Mouse (Mus musculus) retina, postnatal 1 day (tissue): ENCODE measurements at regions not wholly inside any gene's neighbourhood (a gene's known extent, or its start where the extent isn't known, plus 50 kb on each side); places are given as distances from the start of the nearest gene placed in this dataset.
A peak's percentile ranks its signal among the peaks of the same experiment; 100 is the strongest.

ENCODE experiments used
- DNase-seq: peaks from one replicate; pipeline ENCODE4 v3.0.0-alpha.2; 2012

DNA sequence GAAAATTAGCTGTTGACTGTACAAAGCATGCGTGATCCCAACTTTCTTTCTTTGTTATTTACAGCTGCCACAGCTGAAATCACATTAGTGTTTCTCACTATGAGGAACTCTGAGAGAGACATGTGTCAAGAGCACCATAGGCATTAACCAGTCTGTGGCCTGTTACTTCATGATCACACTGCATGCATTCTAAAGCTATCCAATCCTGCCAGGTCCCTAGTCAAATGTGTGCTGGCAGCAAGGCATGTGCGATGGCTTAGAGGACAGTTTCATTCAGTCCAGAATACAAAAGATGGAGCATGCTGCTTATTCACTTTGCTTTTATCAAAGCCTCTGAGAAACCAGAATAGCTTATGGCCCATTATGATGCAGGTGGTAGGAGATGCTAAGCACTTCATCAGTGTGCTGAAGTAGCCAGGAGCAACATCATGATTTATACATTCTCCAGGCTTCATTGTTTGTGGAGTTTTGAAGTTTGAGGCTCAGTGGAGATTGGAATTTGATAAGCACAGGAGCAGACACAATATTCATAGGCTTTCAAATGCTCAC, 882.9 kb upstream of the Lrrn3 start:
- no peak for DNase-seq

- peak; percentile 82 for DNase-seq
Measured at GRCm38 (mm10) chr12:42338996-42339680, 852.9 kb upstream of the Lrrn3 start.

DNA sequence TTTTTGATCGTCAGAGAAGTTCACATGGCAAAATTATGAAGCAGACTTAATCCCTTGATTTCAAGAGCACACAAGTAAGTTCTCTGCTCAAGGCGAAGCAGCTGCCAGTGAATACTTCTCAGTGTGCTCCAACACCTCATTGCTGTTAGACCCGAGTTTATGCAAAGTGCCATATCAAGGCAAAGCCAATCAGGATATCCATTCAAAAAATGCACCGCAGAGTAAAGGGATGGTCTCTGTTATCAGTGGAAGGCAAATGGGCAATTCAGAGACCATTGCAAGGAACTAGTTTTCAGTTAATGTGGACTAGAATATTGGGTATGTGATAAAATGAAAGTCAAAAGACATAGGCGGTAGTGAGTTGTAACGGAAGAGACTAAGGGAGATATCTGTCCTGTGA, 820.2 kb upstream of the Lrrn3 start:
- DNase-seq = no peak

DNA sequence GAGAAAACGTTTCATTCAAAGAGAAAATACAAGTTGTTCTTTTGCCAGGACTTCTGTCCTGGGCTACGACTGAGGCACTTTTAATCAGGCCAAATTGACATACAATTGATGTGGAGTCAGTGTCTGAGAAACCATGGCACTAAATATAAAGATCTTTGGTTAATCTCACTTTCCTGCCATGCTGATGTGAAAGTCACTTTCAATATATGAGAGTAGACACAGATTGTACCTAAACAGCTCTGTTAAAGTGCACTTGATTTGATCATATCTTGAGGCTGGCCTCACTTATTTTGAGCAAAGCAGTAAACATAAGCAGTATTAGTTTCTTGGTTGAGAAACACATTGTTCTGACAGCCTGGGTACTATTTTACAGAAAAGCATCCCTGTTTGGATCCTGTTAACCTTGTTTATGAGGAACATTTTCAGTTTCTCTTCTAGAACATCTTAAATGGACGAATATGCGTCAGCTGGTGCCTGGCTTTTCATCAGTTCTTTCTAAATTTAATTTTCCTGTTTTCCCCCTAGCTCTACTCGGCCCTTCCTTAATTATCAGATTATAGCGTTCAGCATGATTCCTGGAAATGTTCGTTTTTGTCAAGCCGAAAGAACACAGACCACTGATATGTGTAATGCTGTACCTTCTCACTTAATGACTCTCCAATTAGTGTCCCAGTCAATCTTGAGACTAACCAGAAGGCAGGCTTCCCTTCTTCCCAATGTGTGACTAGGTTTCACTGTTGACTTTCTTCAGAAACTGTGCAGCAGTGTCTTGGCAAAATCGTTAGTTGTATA, 791.2 kb upstream of the Lrrn3 start:
- DNase-seq = no peak

GRCm38 (mm10) chr12:42250410-42250809, 764.2 kb upstream of the Lrrn3 start:
- no peak for DNase-seq

GRCm38 (mm10) chr12:42229235-42229634, 743.0 kb upstream of the Lrrn3 start:
- peak; percentile 11 for DNase-seq

- DNase-seq = no peak
Measured at GRCm38 (mm10) chr12:42181646-42182045, 695.4 kb upstream of the Lrrn3 start.

DNA sequence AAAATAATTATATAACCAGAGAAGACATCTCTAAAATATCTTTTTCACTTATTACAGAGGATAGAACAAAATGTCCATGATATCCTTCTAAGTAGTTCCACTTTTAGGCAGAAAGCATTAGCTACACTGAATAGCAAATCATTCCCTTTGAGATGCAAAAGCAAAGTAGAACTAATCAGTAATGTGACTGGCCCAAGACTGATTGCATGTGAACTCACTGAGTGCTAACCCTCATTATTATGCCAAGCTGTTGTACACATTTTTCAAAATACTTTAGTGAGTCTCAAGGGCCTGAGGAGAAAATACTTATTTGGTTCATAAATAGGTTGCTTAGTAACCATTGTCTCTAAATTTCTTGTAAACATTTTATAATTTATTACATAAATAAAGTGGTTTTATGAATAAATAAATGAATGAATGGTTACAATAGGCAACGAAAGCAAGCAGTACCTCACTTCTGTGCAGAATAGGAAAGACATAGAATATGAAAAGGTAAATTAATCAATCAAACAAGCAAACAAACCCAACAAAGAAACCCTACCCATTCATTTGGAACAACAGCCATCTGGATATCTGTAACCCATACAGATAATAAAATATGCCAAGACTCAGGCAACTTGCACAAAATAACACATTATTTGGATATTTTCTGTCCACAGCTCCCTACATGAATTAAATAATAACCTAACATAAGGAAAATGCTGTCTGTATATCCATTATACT, 693.9 kb upstream of the Lrrn3 start:
- no peak for DNase-seq

- no peak for DNase-seq
Measured at GRCm38 (mm10) chr12:42147971-42148370, 661.7 kb upstream of the Lrrn3 start.

DNA sequence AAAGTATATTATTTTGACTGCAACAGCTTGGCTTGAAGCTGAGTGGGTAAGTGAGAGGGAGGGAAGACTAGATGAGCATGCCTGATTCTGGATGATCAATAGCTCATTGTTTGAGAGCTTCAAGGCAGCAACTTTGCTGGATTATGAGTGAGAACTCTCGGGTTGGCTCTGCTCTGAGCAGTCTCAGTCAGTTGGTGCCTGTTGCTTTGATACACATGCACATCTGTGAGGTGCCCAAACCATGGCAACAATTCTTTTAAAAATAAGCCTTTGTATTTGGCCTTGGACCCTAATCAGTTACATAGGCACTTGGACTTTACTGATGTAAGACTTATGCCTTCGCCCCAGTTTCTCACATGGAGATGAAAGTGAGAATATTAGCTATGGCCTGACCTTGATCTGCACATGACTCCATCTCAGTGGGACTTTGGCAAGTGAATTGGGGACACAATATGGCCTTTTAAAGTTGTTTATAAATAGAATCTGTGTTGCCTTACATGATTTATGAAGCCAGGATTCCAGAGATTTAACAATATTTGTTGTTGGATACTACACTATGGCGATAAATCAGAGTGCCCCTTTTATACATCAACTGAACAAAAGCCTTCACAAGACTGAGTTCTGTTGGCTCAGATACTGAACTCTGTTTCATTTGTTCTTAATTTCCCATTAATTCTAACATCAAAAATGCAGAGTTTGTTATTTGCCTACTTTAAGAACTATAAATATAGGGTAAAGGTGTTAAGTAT, 652.6 kb upstream of the Lrrn3 start:
- DNase-seq = peak; percentile 16

- peak; percentile 12 for DNase-seq
Measured at GRCm38 (mm10) chr12:42138177-42138576, 651.9 kb upstream of the Lrrn3 start.

GRCm38 (mm10) chr12:42137764-42138163, 651.5 kb upstream of the Lrrn3 start:
- peak; percentile 12 for DNase-seq

DNA sequence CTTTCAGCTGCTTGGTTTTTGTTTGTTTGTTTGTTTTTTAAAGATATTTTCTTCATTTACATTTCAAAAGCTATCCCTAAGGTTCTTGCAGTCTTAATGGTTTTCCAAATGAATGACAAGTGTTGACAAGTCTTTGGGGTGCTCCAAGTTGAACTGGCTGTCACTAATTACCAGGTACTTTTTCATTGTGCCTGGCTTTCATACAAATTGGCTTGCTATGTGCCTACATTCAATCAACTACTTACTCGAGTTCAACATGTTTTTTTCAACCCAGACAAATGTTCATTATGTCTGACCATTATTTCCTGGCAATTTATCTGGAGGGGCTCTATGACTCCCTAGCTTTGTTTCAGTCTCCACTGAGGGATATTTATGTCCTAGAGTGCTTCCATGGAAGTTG, 614.0 kb upstream of the Lrrn3 start:
- no peak for DNase-seq

DNA sequence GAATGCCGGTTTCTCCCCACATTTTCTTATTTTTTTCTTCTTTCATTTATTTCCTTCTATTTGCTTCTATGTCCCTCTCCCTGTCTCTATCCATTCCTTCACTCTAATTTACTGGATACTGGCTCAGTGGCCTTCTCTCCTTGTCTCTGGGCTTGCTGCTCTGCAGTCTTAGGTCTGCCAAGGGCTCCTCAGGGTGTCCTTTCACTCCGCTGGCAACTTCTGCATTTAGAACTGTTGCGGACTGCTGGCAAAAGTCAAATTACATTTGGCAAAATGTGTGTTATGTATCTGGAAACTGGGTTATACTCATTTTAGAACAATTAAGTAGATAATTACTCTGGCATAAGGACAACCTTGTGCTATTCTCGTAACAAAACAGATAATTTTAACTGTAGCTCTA, 584.2 kb upstream of the Lrrn3 start:
- no peak for DNase-seq

DNA sequence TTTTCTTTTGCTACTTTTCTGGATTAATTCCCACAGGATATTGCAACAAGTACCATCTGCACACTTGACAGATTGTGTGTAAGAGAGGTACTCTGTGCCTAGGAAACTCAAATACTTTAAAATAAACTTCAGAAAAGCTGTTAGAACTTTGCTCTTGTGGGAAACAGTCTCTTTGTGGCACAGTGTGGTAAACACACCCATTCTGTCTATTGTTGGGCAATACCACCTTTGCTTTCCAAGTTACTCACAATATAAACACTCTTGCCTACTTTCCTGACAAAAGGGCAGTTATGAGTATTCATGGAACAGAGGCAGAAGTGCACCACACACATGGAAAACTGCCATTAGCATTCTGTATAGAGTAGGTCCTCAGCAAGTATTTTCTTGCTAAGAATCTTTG, 577.5 kb upstream of the Lrrn3 start:
- no peak for DNase-seq

- no peak for DNase-seq
Measured at GRCm38 (mm10) chr12:42049056-42049455, 562.8 kb upstream of the Lrrn3 start.

- no peak for DNase-seq
Measured at GRCm38 (mm10) chr12:42027874-42028273, 541.6 kb upstream of the Lrrn3 start.

DNA sequence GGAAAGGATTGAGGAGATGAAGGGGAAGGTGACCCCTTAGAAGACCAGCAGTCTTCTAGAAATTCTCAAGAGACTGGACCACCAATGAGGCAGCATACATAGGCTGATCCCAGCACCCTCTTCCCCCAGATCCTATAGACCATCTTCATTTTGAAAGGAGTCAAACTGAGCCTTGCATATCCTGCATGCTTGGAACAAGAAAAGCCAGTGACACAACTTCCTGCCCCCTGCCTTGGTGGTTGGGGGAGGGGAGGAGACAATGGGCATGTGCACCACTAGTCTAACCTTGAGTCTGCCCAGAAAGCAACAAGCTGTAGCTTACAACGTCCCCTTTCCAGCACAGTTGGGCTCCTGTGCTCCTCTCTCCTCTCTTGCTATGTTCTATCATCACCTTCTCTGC, 531.3 kb upstream of the Lrrn3 start:
- no peak for DNase-seq

DNA sequence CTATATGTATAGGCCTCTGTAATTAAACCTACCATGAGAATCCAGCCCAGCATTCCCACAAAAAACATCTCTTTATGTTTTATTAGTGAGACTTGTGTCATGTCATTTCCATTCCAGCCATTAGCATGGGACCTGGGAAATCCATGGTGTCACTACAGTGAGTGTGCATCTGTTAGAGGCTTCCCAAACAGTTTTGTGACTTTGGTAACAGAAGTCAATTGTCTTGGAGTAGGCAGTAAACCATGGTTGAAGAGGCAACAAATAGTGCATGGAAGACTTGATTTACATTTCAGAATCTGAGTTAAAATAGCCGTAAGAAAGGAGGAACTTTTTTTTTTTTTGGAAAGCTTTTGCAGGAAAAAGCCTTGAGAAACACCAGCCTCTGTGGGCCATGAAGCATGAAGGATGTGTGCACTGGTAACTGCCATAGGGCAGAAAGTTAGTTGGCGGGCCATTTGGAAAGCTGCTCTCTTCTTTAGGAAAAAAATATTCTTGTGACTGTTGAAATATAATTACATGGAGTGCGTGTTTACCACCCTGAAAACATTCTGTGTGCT, 522.7 kb upstream of the Lrrn3 start:
- no peak for DNase-seq

- no peak for DNase-seq
Measured at GRCm38 (mm10) chr12:42006912-42007311, 520.7 kb upstream of the Lrrn3 start.
